Mouse (Mus musculus): ENCODE data around the gene Cetn4. TPM values are rescaled to one million over a fixed set of nuclear protein-coding genes. Genes with fewer than 3 reads are reported as not detected.
A peak's percentile ranks its signal among the peaks of the same experiment; 100 is the strongest.

Gene Cetn4
- 5.9 and 6.7 TPM in 2 replicates for total RNA-seq (2017)

- peak; percentile 97 to 99 for ATAC-seq (replicated peaks in 1 of 2; ENCODE audit: insufficient read depth in 1 of 2, low FRiP score in 2 of 2, low TSS enrichment in 1 of 2, low read depth in 1 of 2, poor library complexity in 2 of 2, severe bottlenecking in 2 of 2)
These were observed at the start of gene Cetn4, which contains the start of gene Bbs12 for GRCm38 (mm10) chr3:37312370-37312941. Gene Cetn4 (minus strand): TSS chr3:37312708. Gene Bbs12 (plus strand): TSS chr3:37312554.

- ATAC-seq (replicated peaks in 1 of 2; ENCODE audit: insufficient read depth in 1 of 2, low FRiP score in 2 of 2, low TSS enrichment in 1 of 2, low read depth in 1 of 2, poor library complexity in 2 of 2, severe bottlenecking in 2 of 2): peak; percentile 45 to 74; a peak in 3 of 4 replicates
These were observed 48.2 kb upstream of the Cetn4 start for GRCm38 (mm10) chr3:37360729-37361128.

DNA sequence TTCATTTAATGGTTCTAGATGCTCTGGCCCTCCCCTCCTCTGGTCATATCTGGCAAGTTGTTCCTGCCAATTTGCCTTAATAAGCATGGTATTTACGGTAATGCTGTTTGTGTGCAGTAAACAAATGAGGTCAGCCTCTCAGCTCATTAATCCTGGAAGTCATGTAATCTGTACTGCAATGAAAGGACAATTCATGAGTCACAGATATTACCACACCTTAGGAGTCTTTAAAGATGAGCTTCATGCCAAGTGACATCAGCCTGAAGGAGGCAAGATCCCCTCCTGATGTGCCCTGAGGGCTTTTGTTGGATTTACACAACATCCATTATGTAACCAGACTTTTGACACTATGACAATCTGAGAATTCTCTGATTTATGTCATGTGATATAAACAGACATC is 42.2 kb upstream of the Cetn4 start:
- no peak for ATAC-seq (replicated peaks in 1 of 2; ENCODE audit: insufficient read depth in 1 of 2, low FRiP score in 2 of 2, low TSS enrichment in 1 of 2, low read depth in 1 of 2, poor library complexity in 2 of 2, severe bottlenecking in 2 of 2)

DNA sequence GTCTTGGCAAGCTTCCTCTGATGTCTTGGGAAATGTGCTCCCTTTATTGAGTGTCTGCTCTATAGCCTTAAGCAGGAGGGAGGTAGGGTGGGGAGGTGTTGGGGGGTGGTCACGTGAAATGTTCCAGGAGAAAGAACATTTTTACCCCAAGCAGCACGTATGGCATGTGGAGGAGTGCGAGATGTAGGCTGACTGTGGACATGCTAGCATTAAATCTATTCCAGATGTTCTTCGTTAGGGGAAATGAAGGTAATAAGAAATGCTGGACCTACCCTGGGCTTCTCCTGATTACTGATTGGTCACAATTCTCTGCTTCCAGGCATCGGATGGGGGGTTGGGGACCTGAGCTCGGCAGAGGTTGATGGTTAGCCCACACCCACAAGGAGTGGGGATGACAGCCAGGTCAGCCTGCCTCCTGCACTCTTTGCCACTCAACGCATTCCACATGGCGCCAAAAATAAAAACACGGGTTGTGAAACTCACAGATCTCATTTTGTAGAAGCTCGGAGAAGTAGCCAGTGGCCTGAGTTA is 41.5 kb upstream of the Cetn4 start:
- no peak for ATAC-seq (replicated peaks in 1 of 2; ENCODE audit: insufficient read depth in 1 of 2, low FRiP score in 2 of 2, low TSS enrichment in 1 of 2, low read depth in 1 of 2, poor library complexity in 2 of 2, severe bottlenecking in 2 of 2)

GRCm38 (mm10) chr3:37350386-37350785 is 37.9 kb upstream of the Cetn4 start:
- no peak for ATAC-seq (replicated peaks in 1 of 2; ENCODE audit: insufficient read depth in 1 of 2, low FRiP score in 2 of 2, low TSS enrichment in 1 of 2, low read depth in 1 of 2, poor library complexity in 2 of 2, severe bottlenecking in 2 of 2)

- ATAC-seq (replicated peaks in 1 of 2; ENCODE audit: insufficient read depth in 1 of 2, low FRiP score in 2 of 2, low TSS enrichment in 1 of 2, low read depth in 1 of 2, poor library complexity in 2 of 2, severe bottlenecking in 2 of 2): no peak
These were observed 36.6 kb upstream of the Cetn4 start for GRCm38 (mm10) chr3:37349166-37349548.

- ATAC-seq (replicated peaks in 1 of 2; ENCODE audit: insufficient read depth in 1 of 2, low FRiP score in 2 of 2, low TSS enrichment in 1 of 2, low read depth in 1 of 2, poor library complexity in 2 of 2, severe bottlenecking in 2 of 2): peak; percentile 51 to 60; a peak in 3 of 4 replicates
These were observed 36.0 kb upstream of the Cetn4 start, which contains the start of gene Fgf2 for GRCm38 (mm10) chr3:37348221-37349165. Gene Fgf2 (plus strand): TSS chr3:37348346.

DNA sequence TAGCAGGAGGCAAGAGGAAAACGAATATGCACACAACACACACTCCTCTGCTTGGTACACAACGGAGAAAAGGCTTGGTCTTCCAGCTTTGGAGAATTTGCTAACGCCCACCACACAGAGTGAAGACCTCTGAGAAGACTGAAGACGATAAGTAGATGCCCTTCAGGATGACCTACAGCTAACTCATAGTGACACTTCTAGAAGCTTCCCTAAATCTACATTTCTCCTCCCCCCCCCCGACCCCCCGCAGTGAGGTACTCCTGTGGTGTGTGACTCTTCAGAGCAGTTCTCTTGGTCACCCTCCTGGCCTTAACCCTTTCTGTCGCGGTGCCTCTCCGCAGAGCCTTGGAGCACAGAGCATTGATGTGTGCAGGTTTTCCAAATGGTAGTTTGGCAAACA is 35.2 kb upstream of the Cetn4 start:
- ATAC-seq (replicated peaks in 1 of 2; ENCODE audit: insufficient read depth in 1 of 2, low FRiP score in 2 of 2, low TSS enrichment in 1 of 2, low read depth in 1 of 2, poor library complexity in 2 of 2, severe bottlenecking in 2 of 2): peak in 1 of 2 experiments; percentile 17; a peak in 1 of 4 replicates

DNA sequence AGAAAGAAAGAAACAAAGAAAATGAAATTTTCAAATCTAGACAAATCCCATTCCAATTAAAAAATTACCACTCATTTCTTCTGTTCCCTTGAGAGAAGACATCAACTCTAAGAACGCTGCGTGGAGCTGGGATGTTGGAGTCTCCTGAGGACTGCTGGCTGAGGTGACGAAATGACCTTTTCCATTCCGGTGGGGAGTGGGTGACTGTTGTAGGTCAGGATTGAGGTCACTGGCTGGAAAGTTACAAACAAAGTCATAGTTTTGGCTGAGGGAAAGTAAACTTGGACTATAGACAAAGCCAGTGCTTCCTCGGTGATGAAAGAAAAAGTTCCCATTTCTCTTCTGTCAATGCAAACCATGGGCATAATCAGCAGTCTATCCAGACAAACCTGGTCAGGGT is 30.3 kb upstream of the Cetn4 start:
- no peak for ATAC-seq (replicated peaks in 1 of 2; ENCODE audit: insufficient read depth in 1 of 2, low FRiP score in 2 of 2, low TSS enrichment in 1 of 2, low read depth in 1 of 2, poor library complexity in 2 of 2, severe bottlenecking in 2 of 2)

- no peak for ATAC-seq (replicated peaks in 1 of 2; ENCODE audit: insufficient read depth in 1 of 2, low FRiP score in 2 of 2, low TSS enrichment in 1 of 2, low read depth in 1 of 2, poor library complexity in 2 of 2, severe bottlenecking in 2 of 2)
These were observed 28.6 kb upstream of the Cetn4 start for GRCm38 (mm10) chr3:37341110-37341509.

GRCm38 (mm10) chr3:37334053-37334452 is 21.5 kb upstream of the Cetn4 start:
- no peak for ATAC-seq (replicated peaks in 1 of 2; ENCODE audit: insufficient read depth in 1 of 2, low FRiP score in 2 of 2, low TSS enrichment in 1 of 2, low read depth in 1 of 2, poor library complexity in 2 of 2, severe bottlenecking in 2 of 2)

- ATAC-seq (replicated peaks in 1 of 2; ENCODE audit: insufficient read depth in 1 of 2, low FRiP score in 2 of 2, low TSS enrichment in 1 of 2, low read depth in 1 of 2, poor library complexity in 2 of 2, severe bottlenecking in 2 of 2): peak; percentile 59 to 88
These were observed 19.5 kb upstream of the Cetn4 start for GRCm38 (mm10) chr3:37331999-37332449.

DNA sequence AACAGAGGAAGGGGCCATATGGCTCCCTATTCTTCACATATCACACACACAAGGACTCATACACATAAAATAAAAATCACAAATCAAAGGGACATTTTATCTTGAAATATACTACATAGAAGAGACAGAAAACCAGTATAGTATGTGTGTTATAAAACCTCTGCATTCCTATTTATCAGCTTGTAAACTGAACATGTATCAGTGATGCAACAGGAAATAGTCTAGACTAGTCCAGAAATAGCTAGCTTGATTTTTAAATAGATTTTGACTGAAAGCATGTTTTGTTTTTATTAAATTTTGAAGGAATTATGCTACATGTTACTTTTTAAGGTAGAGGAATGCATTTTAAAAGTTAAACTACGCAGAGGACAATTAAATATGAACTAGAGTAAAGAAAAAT is 17.5 kb upstream of the Cetn4 start:
- ATAC-seq (replicated peaks in 1 of 2; ENCODE audit: insufficient read depth in 1 of 2, low FRiP score in 2 of 2, low TSS enrichment in 1 of 2, low read depth in 1 of 2, poor library complexity in 2 of 2, severe bottlenecking in 2 of 2): no peak

GRCm38 (mm10) chr3:37328489-37328888 is 16.0 kb upstream of the Cetn4 start:
- ATAC-seq (replicated peaks in 1 of 2; ENCODE audit: insufficient read depth in 1 of 2, low FRiP score in 2 of 2, low TSS enrichment in 1 of 2, low read depth in 1 of 2, poor library complexity in 2 of 2, severe bottlenecking in 2 of 2): no peak

- ATAC-seq (replicated peaks in 1 of 2; ENCODE audit: insufficient read depth in 1 of 2, low FRiP score in 2 of 2, low TSS enrichment in 1 of 2, low read depth in 1 of 2, poor library complexity in 2 of 2, severe bottlenecking in 2 of 2): no peak
These were observed 14.1 kb upstream of the Cetn4 start for GRCm38 (mm10) chr3:37326627-37327026.

- ATAC-seq (replicated peaks in 1 of 2; ENCODE audit: insufficient read depth in 1 of 2, low FRiP score in 2 of 2, low TSS enrichment in 1 of 2, low read depth in 1 of 2, poor library complexity in 2 of 2, severe bottlenecking in 2 of 2): no peak
These were observed 13.0 kb upstream of the Cetn4 start for GRCm38 (mm10) chr3:37325317-37326112.

DNA sequence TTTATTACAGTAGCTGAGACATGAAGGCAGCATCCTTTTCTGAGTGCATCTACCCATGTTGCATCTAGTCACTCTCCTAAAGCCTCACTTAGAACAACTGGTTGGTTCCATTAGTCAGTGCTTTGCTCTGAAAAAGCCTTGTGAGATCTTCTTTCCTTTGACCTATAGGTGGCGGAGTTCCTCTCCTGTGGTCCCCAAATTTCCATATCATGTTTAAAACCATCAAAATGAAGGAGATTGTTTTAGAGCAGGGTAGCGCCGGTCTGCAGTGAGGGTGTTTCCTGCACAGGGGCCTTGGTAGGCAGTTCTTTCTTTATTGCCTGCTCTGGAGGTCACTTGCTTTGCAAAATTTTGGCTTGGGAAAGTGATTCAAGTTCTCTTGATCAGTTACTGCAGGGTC is 11.8 kb upstream of the Cetn4 start:
- peak; percentile 56 to 69 for ATAC-seq (replicated peaks in 1 of 2; ENCODE audit: insufficient read depth in 1 of 2, low FRiP score in 2 of 2, low TSS enrichment in 1 of 2, low read depth in 1 of 2, poor library complexity in 2 of 2, severe bottlenecking in 2 of 2)
